Mouse (Mus musculus) forebrain, embryonic 11.5 days (tissue): ENCODE data around the gene Capn11. TPM values are rescaled to one million over a fixed set of nuclear protein-coding genes. Genes with fewer than 3 reads are reported as not detected.
A peak's percentile ranks its signal among the peaks of the same experiment; 100 is the strongest.

Experiments
- ATAC-seq: fragments of 200-750 bp; cut with Nextera tagmentation; replicated peaks from 2 replicates; pipeline ENCODE4 v1.8.0; 2017; ENCODE audit warnings: moderate TSS enrichment; ENCODE audit not compliant: low FRiP score
- DNase-seq: peaks from one replicate; pipeline ENCODE4 v3.0.0-alpha.2; 2017; ENCODE audit warnings: low spot score
- H3K27ac ChIP-seq: fragments of 300-500 bp; sonication (generic); 2 replicates; pipeline ENCODE4 v1.5.1; 2014; ENCODE audit warnings: low read depth, low read length
- H3K27me3 ChIP-seq: fragments of 300-500 bp; sonication (generic); 2 replicates; pipeline ENCODE4 v1.6.1; 2014; ENCODE audit warnings: mild to moderate bottlenecking, low read length, mixed read lengths; ENCODE audit not compliant: control insufficient read depth, insufficient read depth
- H3K36me3 ChIP-seq: fragments of 300-500 bp; sonication (generic); 2 replicates; pipeline ENCODE4 v1.6.1; 2014; ENCODE audit warnings: mild to moderate bottlenecking, low read length, moderate library complexity, mixed read lengths; ENCODE audit not compliant: control insufficient read depth, insufficient read depth
- H3K4me1 ChIP-seq: fragments of 300-500 bp; sonication (generic); replicated peaks from 2 replicates; pipeline ENCODE4 v1.6.1; 2014; ENCODE audit warnings: low read length, mixed read lengths; ENCODE audit not compliant: control insufficient read depth, insufficient read depth
- H3K4me2 ChIP-seq: fragments of 300-500 bp; sonication (generic); 2 replicates; pipeline ENCODE4 v1.6.1; 2014; ENCODE audit warnings: low read depth, mild to moderate bottlenecking, low read length, moderate library complexity, mixed read lengths; ENCODE audit not compliant: severe bottlenecking
- H3K4me3 ChIP-seq: fragments of 300-500 bp; sonication (generic); 2 replicates; pipeline ENCODE4 v1.5.1; 2014; ENCODE audit warnings: low read depth, low read length
- H3K9ac ChIP-seq: fragments of 300-500 bp; sonication (generic); 2 replicates; pipeline ENCODE4 v1.6.1; 2014; ENCODE audit warnings: low read length
- H3K9me3 ChIP-seq: fragments of 300-500 bp; sonication (generic); 2 replicates; pipeline ENCODE4 v1.6.1; 2016; ENCODE audit warnings: low read length, mixed read lengths; ENCODE audit not compliant: control insufficient read depth
- WGBS: fragments of 180-500 bp; shearing (Covaris S2); extraction: QIAGEN DNeasy Blood & Tissue Kit; methylation state at CpG from one replicate; pipeline ENCODE4 v1.1.7; 2014; 5-methylcytosine and 5-hydroxymethylcytosine counted together
- polyA plus RNA-seq: library from polyadenylated mRNA; unstranded; fragments of >200 nt; fragmentation: Nextera tagmentation; extraction: Ambion mirVana; gene quantifications from 2 replicates; pipeline ENCODE4 v1.2.1, GENCODE M21; 2014

Capn11 gene
- polyA plus RNA-seq, 1 experiment from 2014 or later: 0.44 TPM

- Histone ChIP-seq H3K9ac (no peak overlapping the region), H3K9me3 (no peaks in the 10 kb centered on the region), H3K36me3 (no peaks in the 10 kb centered on the region), H3K4me2 (no peak overlapping the region), H3K27me3 (peaks cover 6% of the 10 kb centered on the region), H3K27ac (no peak overlapping the region), H3K4me1 (peaks cover 5% of the 10 kb centered on the region; the same call in 1 of the 2 replicates), H3K4me3 (no peak overlapping the region)
- peak; percentile 37 for DNase-seq
- ATAC-seq: no peak
- WGBS: 98% methylated on average over 7 of the region's 7 CpGs
Measured at GRCm38 (mm10) chr17:45589236-45589635, 69.9 kb downstream of the Capn11 start.

GRCm38 (mm10) chr17:45588370-45588769 lies 70.8 kb downstream of the Capn11 start:
- H3K27me3 ChIP-seq: peaks cover under 1% of the 10 kb centered on the region; the same call in 1 of the 2 replicates
- ATAC-seq (no peak), DNase-seq (no peak)
- no peak overlapping the region for H3K27ac ChIP-seq
- no peak overlapping the region for H3K4me2 ChIP-seq
- peaks cover 7% of the 10 kb centered on the region; the same call in 1 of the 2 replicates for H3K4me1 ChIP-seq
- no peak overlapping the region for H3K4me3 ChIP-seq
- no peaks in the 10 kb centered on the region for H3K9me3 ChIP-seq
- no peak overlapping the region for H3K9ac ChIP-seq
- WGBS: 94% methylated on average over 7 of the region's 7 CpGs
- H3K36me3 ChIP-seq: no peaks in the 10 kb centered on the region

- WGBS: 94% methylated on average over 3 of the region's 3 CpGs
- no peak for ATAC-seq
- H3K27ac ChIP-seq: no peak overlapping the region
Measured at GRCm38 (mm10) chr17:45586449-45586837, 72.7 kb downstream of the Capn11 start.

GRCm38 (mm10) chr17:45585725-45586448 lies 73.2 kb downstream of the Capn11 start:
- Histone ChIP-seq H3K27ac (no peak overlapping the region), H3K4me1 (peaks cover 7% of the 10 kb centered on the region; the same call in 1 of the 2 replicates), H3K4me2 (no peak overlapping the region), H3K36me3 (no peaks in the 10 kb centered on the region), H3K9me3 (no peaks in the 10 kb centered on the region), H3K27me3 (no peaks in the 10 kb centered on the region), H3K4me3 (no peak overlapping the region), H3K9ac (no peak overlapping the region)
- WGBS: 61% methylated on average over 23 of the region's 23 CpGs
- ATAC-seq (no peak), DNase-seq (no peak)

More at GRCm38 (mm10) chr17:45586449-45586837, 72.7 kb downstream of the Capn11 start:
- Histone ChIP-seq H3K36me3 (no peaks in the 10 kb centered on the region), H3K9ac (no peak overlapping the region), H3K9me3 (no peaks in the 10 kb centered on the region), H3K4me2 (no peak overlapping the region), H3K4me3 (no peak overlapping the region), H3K4me1 (peaks cover 7% of the 10 kb centered on the region; the same call in 1 of the 2 replicates), H3K27me3 (no peaks in the 10 kb centered on the region)
- DNase-seq: no peak

- peak; percentile 40 for ATAC-seq
- no peak overlapping the region for H3K27ac ChIP-seq
- H3K4me3 ChIP-seq: no peak overlapping the region
- H3K9ac ChIP-seq: peak overlapping the region; percentile 41
- no peak overlapping the region for H3K4me2 ChIP-seq
- 22% methylated on average over 14 of the region's 14 CpGs for WGBS
- H3K9me3 ChIP-seq: no peaks in the 10 kb centered on the region
- H3K4me1 ChIP-seq: peaks cover 7% of the 10 kb centered on the region; the same call in 1 of the 2 replicates
- DNase-seq: peak; percentile 90
- H3K36me3 ChIP-seq: no peaks in the 10 kb centered on the region
- no peaks in the 10 kb centered on the region for H3K27me3 ChIP-seq
Measured at GRCm38 (mm10) chr17:45584939-45585678, 74.0 kb downstream of the Capn11 start.

- 33% methylated on average over 12 of the region's 12 CpGs for WGBS
- DNase-seq (no peak), ATAC-seq (peak; percentile 37; the same call in 1 of the 2 replicates)
- H3K27me3 ChIP-seq: no peaks in the 10 kb centered on the region
- H3K4me1 ChIP-seq: peaks cover 7% of the 10 kb centered on the region; the same call in 1 of the 2 replicates
- H3K9ac ChIP-seq: peak overlapping the region; percentile 41
- H3K27ac ChIP-seq: no peak overlapping the region; the same call in 1 of the 2 replicates
- H3K4me2 ChIP-seq: no peak overlapping the region
- H3K36me3 ChIP-seq: no peaks in the 10 kb centered on the region
- no peaks in the 10 kb centered on the region for H3K9me3 ChIP-seq
- no peak overlapping the region for H3K4me3 ChIP-seq
Measured at GRCm38 (mm10) chr17:45584096-45584896, 74.8 kb downstream of the Capn11 start.

- WGBS: 73% methylated on average over 6 of the region's 6 CpGs
- H3K4me1 ChIP-seq: peaks cover 7% of the 10 kb centered on the region; the same call in 1 of the 2 replicates
- DNase-seq: no peak
- no peak overlapping the region for H3K9ac ChIP-seq
- H3K27ac ChIP-seq: no peak overlapping the region
- no peak overlapping the region for H3K4me2 ChIP-seq
- ATAC-seq: no peak
- no peaks in the 10 kb centered on the region for H3K27me3 ChIP-seq
- H3K36me3 ChIP-seq: no peaks in the 10 kb centered on the region
- no peaks in the 10 kb centered on the region for H3K9me3 ChIP-seq
- H3K4me3 ChIP-seq: no peak overlapping the region
Measured at GRCm38 (mm10) chr17:45582715-45583355, 76.3 kb downstream of the Capn11 start.

GRCm38 (mm10) chr17:45582188-45582587 lies 76.9 kb downstream of the Capn11 start:
- ATAC-seq (no peak), DNase-seq (no peak)
- Histone ChIP-seq H3K4me3 (no peak overlapping the region), H3K4me1 (peaks cover 7% of the 10 kb centered on the region; the same call in 1 of the 2 replicates), H3K9me3 (no peaks in the 10 kb centered on the region), H3K9ac (no peak overlapping the region), H3K27me3 (no peaks in the 10 kb centered on the region), H3K4me2 (no peak overlapping the region), H3K27ac (no peak overlapping the region), H3K36me3 (no peaks in the 10 kb centered on the region)
- WGBS: 90% methylated on average over 6 of the region's 6 CpGs
